ENCODE assay signal across 8 mouse cellular contexts in the genomic region with DNA sequence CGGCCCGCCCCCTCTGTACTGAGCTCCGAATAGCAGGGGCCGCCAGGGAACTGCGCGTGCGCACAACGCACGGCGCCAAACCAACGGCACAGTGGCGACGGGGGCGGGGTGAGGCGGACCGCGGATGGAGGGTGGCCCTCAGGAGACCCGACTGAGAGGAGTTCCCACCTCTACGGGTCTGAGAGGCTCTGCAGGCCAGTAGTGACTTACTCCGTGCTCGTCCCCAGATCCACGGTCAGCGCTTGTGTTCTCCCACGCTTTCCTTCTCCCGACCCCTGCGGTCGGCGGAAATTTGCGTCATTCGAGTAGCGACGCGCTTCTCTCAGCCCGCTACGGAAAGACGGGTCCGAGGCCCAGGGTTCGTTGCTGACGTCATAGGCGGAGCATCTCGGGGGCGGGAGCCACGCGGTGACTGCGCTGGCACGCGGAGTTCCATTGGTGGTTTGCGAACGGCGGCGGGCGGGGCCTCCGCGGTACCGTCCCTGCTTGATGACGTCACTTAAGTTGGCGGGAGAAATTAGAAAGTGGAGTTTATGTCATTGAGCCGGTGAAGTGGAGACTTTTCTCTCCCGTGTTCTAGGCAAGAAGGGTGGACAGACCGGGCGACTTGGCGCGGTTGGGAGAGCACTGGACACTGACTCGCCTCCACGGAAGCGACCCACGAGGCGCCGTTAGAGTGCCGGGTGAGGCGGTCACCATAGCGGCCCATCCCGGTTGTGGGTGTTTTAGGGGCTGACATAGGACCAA. TPM values are rescaled to one million over a fixed set of nuclear protein-coding genes. Genes with fewer than 3 reads are reported as not detected.
A peak's percentile ranks its signal among the peaks of the same experiment; 100 is the strongest.
DNase-seq lines count a peak whose midpoint lies in the region; ATAC-seq and TF ChIP-seq lines count a peak whose summit lies in the region.

A gene (minus strand): TSS at position 377 of the 747 bp plus-strand sequence.
A gene (plus strand): TSS at position 517 of the 747 bp plus-strand sequence.

- peak; percentile 23 for TF ChIP-seq CTCF in lung, postnatal 0 days (IDR thresholded peaks at IDR 0.05)

- H3K27ac ChIP-seq in hindbrain, embryonic 10.5 days, result peak within 1 kb of the TSS; percentile 99
- H3K27ac ChIP-seq in lung, postnatal 0 days (ENCODE audit: low read length), result peak within 1 kb of the TSS; percentile 92

- DNase-seq in MN1 (ENCODE audit: low spot score), result peak; percentile 97
- DNase-seq in cerebellum, adult 9-10 months, result peak; percentile 99
- peak; percentile 98 for DNase-seq in hindbrain, embryonic 10.5 days (ENCODE audit: low spot score)
- peak; percentile 99 for DNase-seq in layer of hippocampus, adult 9-11 months
- peak; percentile 99 for DNase-seq in lung, postnatal 0 days (ENCODE audit: low spot score)
- peak; percentile 97 for DNase-seq in ovary, postnatal 14 days (ENCODE audit: low spot score)
- DNase-seq in thymus, postnatal 14 days, result peak; percentile 99

- no peaks in the 10 kb centered on the region for H3K27me3 ChIP-seq in hindbrain, embryonic 10.5 days (ENCODE audit: insufficient read depth, poor library complexity, severe bottlenecking)
- no peaks in the 10 kb centered on the region for H3K27me3 ChIP-seq in lung, postnatal 0 days (replicated peaks; ENCODE audit: insufficient read depth, low read length)

- H3K36me3 ChIP-seq in hindbrain, embryonic 10.5 days, result peaks cover 24% of the 10 kb centered on the region
- H3K36me3 ChIP-seq in lung, postnatal 0 days (ENCODE audit: insufficient read depth, low read length), result no peaks in the 10 kb centered on the region

- peak within 1 kb of the TSS; percentile 30; the same call in 1 of the 2 replicates for H3K9ac ChIP-seq in lung, postnatal 0 days (replicated peaks; ENCODE audit: low read depth)

- peak; percentile 98 for ATAC-seq in frontal cortex, adult (ENCODE audit: low TSS enrichment)
- peak; percentile 99 for ATAC-seq in lung, postnatal 0 days

- H3K4me3 ChIP-seq in hindbrain, embryonic 10.5 days, result peak within 1 kb of the TSS; percentile 72
- H3K4me3 ChIP-seq in lung, postnatal 0 days (ENCODE audit: low read depth, low read length), result peak within 1 kb of the TSS; percentile 65

- TF ChIP-seq EP300 in lung, postnatal 0 days (IDR thresholded peaks at IDR 0.05), result peak; percentile 59; the same call in 1 of the 2 replicates

- peak within 1 kb of the TSS; percentile 75 for H3K4me2 ChIP-seq in lung, postnatal 0 days (replicated peaks; ENCODE audit: low read depth, low read length)

- H3K9me3 ChIP-seq in hindbrain, embryonic 10.5 days, result no peaks in the 10 kb centered on the region
- H3K9me3 ChIP-seq in lung, postnatal 0 days (ENCODE audit: low read length), result no peaks in the 10 kb centered on the region

- peaks cover 19% of the 10 kb centered on the region for H3K4me1 ChIP-seq in hindbrain, embryonic 10.5 days (replicated peaks)
- H3K4me1 ChIP-seq in lung, postnatal 0 days (ENCODE audit: insufficient read depth, low read depth, low read length), result no peaks in the 10 kb centered on the region

- WGBS in hindbrain, embryonic 10.5 days, result under 1% methylated on average over 73 of the region's 73 CpGs
- WGBS in lung, postnatal 0 days, result under 1% methylated on average over 72 of the region's 73 CpGs

RNA-seq across cellular contexts. Expression of the first gene that starts in this region (rescaled TPM):
- polyA plus RNA-seq in hindbrain, embryonic 10.5 days (2016; fragmentation: Nextera tagmentation; extraction: Ambion mirVana), result 50.7 and 74.1 TPM in 2 replicates
- 20.5 and 23.1 TPM in 2 replicates for polyA plus RNA-seq in lung, postnatal 0 days (2015; fragmentation: Nextera tagmentation; extraction: Ambion mirVana)

RNA-seq across cellular contexts. Expression of the second gene that starts in this region (rescaled TPM):
- 16.6 and 19.4 TPM in 2 replicates for polyA plus RNA-seq in hindbrain, embryonic 10.5 days (2016; fragmentation: Nextera tagmentation; extraction: Ambion mirVana)
- polyA plus RNA-seq in lung, postnatal 0 days (2015; fragmentation: Nextera tagmentation; extraction: Ambion mirVana), result 1.0 and 1.1 TPM in 2 replicates

Comparison
In these comparisons a context has a peak if more than half of its experiments do, and no peak if none do; other contexts are left out.
1. Peak in every context shown above with its lines: DNase-seq, ATAC-seq, H3K4me3 ChIP-seq and H3K27ac ChIP-seq.